Mouse (Mus musculus) olfactory bulb, adult 2 months (tissue): ENCODE data around the gene Cklf.

Source experiments
- CTCF ChIP-seq: fragments of 200-500 bp; IDR thresholded peaks from 2 replicates; pipeline ENCODE4 v1.5.1; 2012; ENCODE audit warnings: low read depth, mild to moderate bottlenecking, low read length, moderate library complexity; ENCODE audit not compliant: insufficient read depth
- POLR2A ChIP-seq: fragments of 200-500 bp; IDR thresholded peaks from 2 replicates; pipeline ENCODE4 v1.6.1; 2012; ENCODE audit warnings: mild to moderate bottlenecking, low read depth, low read length, moderate library complexity; ENCODE audit not compliant: insufficient read depth

DNA sequence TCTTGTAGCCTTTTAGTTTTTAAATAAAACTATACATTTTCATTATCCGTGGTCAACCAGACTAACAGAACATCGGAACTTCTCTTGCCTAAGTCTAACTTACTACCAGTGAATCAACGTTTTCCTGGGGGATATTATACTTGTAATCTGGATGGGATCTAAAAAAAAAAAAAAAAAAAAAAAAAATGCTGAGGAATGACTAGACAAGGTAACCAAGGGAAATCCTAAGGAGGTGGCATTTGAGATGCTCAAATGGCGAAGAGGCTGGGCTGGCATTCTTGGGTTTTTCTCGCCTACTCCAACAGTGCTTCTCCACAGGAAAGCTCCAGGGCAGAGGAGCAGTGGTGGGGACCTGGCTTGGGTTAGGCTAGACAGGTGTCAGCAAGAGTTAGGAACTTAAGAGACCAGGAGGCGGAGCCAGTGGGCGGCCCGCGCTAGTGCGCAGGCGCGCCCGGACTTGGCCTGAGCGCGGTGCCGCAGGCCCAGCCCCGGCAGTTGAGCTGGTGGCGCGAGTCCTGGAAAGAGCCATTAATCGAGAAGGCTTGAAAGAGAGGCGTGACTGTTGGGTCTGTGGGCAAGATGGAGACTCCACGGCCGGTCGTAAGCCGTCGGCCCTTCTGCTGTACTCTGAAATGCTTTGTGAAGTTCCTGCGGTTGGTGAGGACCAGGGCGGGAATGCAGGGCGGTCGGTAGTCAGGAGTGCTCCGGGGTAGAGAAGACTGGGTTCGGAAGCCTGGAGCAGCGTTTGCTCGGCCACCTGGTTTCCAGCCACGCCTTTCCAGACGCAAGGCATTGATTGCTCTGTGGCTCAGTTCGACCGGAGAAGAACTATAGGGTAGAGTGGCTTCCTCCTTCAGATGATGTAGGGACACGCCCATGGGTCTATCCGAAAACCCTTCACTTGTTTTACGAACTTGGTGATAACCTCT, at the start of gene Cklf:
- TF ChIP-seq CTCF (no peak), POLR2A (peak; percentile 30; the same call in 1 of the 2 replicates)
